Mouse (Mus musculus): Measurements from ENCODE around the gene Erbb4.

The Erbb4 gene

DNA sequence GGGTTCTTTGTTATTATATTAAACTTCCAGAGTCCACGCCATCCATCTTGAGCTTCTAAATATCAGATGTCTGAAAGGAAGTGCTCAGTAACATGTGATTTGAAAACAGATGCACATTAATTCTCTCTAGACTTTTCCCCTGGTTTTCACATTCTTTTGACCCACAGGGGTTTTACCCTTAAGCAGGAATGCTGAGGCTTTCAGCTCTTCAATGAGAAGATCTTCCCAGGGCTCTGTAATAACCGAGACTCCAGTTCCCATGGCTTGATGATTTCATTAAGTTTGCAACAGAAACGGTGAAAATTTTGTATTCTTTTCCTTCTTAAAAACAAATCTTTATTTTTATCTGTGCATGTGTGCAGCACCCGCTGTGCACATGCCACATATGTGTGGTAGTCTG is 1051.4 kb downstream of the Erbb4 start:
- no peak for DNase-seq (ENCODE audit: low spot score)

GRCm38 (mm10) chr1:68054715-68055114 is 1053.1 kb downstream of the Erbb4 start:
- DNase-seq (ENCODE audit: low spot score) = no peak

DNA sequence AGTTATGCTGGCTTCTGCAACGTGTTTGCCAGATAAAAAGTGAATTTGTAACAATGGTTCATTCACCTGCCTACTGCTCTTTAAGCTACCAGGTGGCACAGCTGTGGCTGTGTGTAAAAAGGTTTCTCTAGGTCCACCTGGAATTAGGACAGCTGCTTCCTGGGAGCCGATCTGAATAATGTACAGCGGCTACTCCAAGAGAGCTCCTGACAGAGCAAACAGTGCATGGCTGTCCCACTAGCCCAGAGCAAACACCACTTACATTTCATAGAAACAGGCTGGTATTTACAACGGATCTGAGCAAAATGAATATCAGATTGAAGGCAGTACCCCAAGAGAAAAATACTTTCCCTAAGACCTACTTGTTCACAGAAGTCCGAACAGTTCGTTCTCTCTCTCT is 1058.0 kb downstream of the Erbb4 start:
- DNase-seq (ENCODE audit: low spot score) = no peak

- DNase-seq (ENCODE audit: low spot score) = no peak
These were observed 1060.7 kb downstream of the Erbb4 start for GRCm38 (mm10) chr1:68047139-68047538.

DNA sequence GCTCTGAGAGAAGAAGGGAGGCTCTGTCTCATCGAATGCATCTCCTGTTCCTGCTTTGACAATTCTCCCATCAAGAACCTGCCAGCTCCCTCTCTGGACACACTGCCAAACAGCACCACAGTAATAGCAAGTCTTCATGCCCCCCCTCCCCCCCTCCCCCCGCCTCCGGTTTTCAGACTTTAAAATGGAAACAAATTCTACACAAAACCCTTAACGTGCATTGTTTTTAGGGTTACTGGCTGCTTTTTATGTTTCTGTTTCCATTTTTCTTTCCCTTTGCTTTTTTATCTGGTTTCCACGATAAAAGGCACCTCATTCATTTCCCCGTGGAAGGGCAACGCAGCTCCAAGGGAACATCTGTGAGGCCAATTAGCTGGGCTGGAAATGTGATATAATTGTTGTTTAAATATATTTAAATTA is 1061.3 kb downstream of the Erbb4 start:
- DNase-seq (ENCODE audit: low spot score) = peak; percentile 20

- no peak for DNase-seq (ENCODE audit: low spot score)
These were observed 1083.5 kb downstream of the Erbb4 start for GRCm38 (mm10) chr1:68024086-68024940.

DNA sequence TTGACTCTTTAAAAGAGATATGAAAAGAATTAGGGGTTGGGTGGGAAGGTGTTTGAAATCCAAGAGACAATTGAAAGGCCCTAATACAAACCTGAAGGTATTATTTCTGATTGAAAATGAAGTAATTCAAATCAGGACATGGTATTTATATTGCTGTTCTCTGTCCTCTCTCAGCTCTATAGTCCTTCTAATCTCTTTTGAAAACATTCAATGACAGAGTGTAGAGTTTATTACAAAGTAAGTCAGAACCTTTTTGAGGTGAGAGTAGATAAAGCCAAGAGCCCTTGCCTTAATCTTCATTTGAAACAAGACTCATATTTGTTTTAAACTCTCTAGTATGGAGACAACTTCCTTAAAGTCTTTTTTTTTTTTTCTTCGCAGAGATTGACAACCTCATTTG is 1087.8 kb downstream of the Erbb4 start:
- no peak for DNase-seq (ENCODE audit: low spot score)

DNA sequence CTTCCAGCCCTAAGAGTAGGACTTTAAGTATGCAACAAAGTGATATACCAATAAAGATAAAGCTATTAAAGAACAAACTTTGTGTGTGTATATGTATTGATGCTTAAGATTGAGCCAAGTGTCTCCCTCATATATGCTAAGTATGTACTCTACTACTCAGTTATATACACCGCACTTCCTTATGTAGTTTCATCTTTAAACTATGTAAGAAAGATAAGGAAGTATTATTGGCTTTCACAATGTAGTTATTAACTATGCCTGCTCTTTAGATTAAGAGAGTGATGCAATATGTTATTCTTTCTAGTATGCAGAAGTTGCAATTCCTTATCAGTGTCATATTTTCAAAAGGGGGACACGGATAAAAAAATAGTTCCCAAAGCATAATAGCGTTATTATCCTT is 1088.2 kb downstream of the Erbb4 start:
- DNase-seq (ENCODE audit: low spot score) = no peak
